Mouse (Mus musculus) hindbrain, embryonic 11.5 days (tissue): ENCODE measurements around the gene Cst8. TPM values are rescaled to one million over a fixed set of nuclear protein-coding genes. Genes with fewer than 3 reads are reported as not detected.
"Not testable (repeated sequence)": the region's sequence is repeated elsewhere in the genome, so short reads cannot be mapped to it uniquely, and the experiment has no call there.

Experiments used
- ATAC-seq: fragments of 200-750 bp; cut with Nextera tagmentation; 2 replicates; pipeline ENCODE4 v1.8.0; 2017; ENCODE audit warnings: mild to moderate bottlenecking, moderate TSS enrichment, moderate library complexity; ENCODE audit not compliant: low FRiP score
- DNase-seq: peaks from one replicate; pipeline ENCODE4 v3.0.0-alpha.2; 2015; ENCODE audit warnings: low spot score
- H3K27ac ChIP-seq: fragments of 300-500 bp; sonication (generic); 2 replicates; pipeline ENCODE4 v1.5.1; 2014; ENCODE audit warnings: mild to moderate bottlenecking, low read depth, low read length
- H3K27me3 ChIP-seq: fragments of 300-500 bp; sonication (generic); 2 replicates; pipeline ENCODE4 v1.6.1; 2014; ENCODE audit warnings: mild to moderate bottlenecking, low read length, moderate library complexity, mixed read lengths; ENCODE audit not compliant: control insufficient read depth, insufficient read depth
- H3K36me3 ChIP-seq: fragments of 300-500 bp; sonication (generic); 2 replicates; pipeline ENCODE4 v1.6.1; 2014; ENCODE audit warnings: mild to moderate bottlenecking, low read length, moderate library complexity, mixed read lengths; ENCODE audit not compliant: control insufficient read depth, insufficient read depth
- H3K4me1 ChIP-seq: fragments of 300-500 bp; sonication (generic); replicated peaks from 2 replicates; pipeline ENCODE4 v1.6.1; 2014; ENCODE audit warnings: low read length, mixed read lengths; ENCODE audit not compliant: control insufficient read depth, insufficient read depth
- H3K4me2 ChIP-seq: fragments of 300-500 bp; sonication (generic); replicated peaks from 2 replicates; pipeline ENCODE4 v1.6.1; 2014; ENCODE audit warnings: mild to moderate bottlenecking, low read depth, low read length
- H3K4me3 ChIP-seq: fragments of 300-500 bp; sonication (generic); 2 replicates; pipeline ENCODE4 v1.5.1; 2014; ENCODE audit warnings: low read depth, low read length
- H3K9ac ChIP-seq: fragments of 300-500 bp; sonication (generic); 2 replicates; pipeline ENCODE4 v1.6.1; 2014; ENCODE audit warnings: low read depth, low read length
- H3K9me3 ChIP-seq: fragments of 300-500 bp; sonication (generic); 2 replicates; pipeline ENCODE4 v1.6.1; 2016; ENCODE audit warnings: low read length; ENCODE audit not compliant: control insufficient read depth
- WGBS: fragments of 180-500 bp; shearing (Covaris S2); extraction: QIAGEN DNeasy Blood & Tissue Kit; methylation state at CpG from one replicate; pipeline ENCODE4 v1.1.7; 2014; 5-methylcytosine and 5-hydroxymethylcytosine counted together
- polyA plus RNA-seq: library from polyadenylated mRNA; unstranded; fragments of >200 nt; fragmentation: Nextera tagmentation; extraction: Ambion mirVana; gene quantifications from 2 replicates; pipeline ENCODE4 v1.2.1, GENCODE M21; 2014

The Cst8 gene
- polyA plus RNA-seq: not detected in 2 replicates

- DNase-seq (no peak), ATAC-seq (no peak)
- 95% methylated on average over 1 of the region's 1 CpGs for WGBS
- H3K27me3 ChIP-seq: no peaks in the 10 kb centered on the region
- H3K36me3 ChIP-seq: no peaks in the 10 kb centered on the region
- no peak within 1 kb of the TSS for H3K9ac ChIP-seq
- H3K9me3 ChIP-seq: no peaks in the 10 kb centered on the region
- H3K4me2 ChIP-seq: no peak within 1 kb of the TSS
- H3K4me1 ChIP-seq: no peaks in the 10 kb centered on the region
- H3K27ac ChIP-seq: no peak within 1 kb of the TSS
- no peak within 1 kb of the TSS for H3K4me3 ChIP-seq
Observed at GRCm38 (mm10) chr2:148798485-148798884, at the start of gene Cst8. TSS of gene Cst8 (plus strand) at chr2:148798785.

GRCm38 (mm10) chr2:148750058-148750457, 48.5 kb upstream of the Cst8 start, which contains the start of gene Cstl1:
TSS of gene Cstl1 (plus strand) at chr2:148750358.
- no peaks in the 10 kb centered on the region for H3K27me3 ChIP-seq
- no peak within 1 kb of the TSS for H3K4me2 ChIP-seq
- ATAC-seq (no peak), DNase-seq (no peak)
- no peak within 1 kb of the TSS for H3K9ac ChIP-seq
- no peak within 1 kb of the TSS for H3K27ac ChIP-seq
- no peak within 1 kb of the TSS for H3K4me3 ChIP-seq
- WGBS: 74% methylated on average over 1 of the region's 1 CpGs
- H3K4me1 ChIP-seq: no peaks in the 10 kb centered on the region
- no peaks in the 10 kb centered on the region for H3K9me3 ChIP-seq
- H3K36me3 ChIP-seq: no peaks in the 10 kb centered on the region

- Histone ChIP-seq H3K36me3 (no peaks in the 10 kb centered on the region), H3K4me1 (no peaks in the 10 kb centered on the region), H3K4me2 (peak overlapping the region; percentile 15; the same call in 1 of the 2 replicates), H3K9ac (no peak overlapping the region), H3K27me3 (no peaks in the 10 kb centered on the region), H3K9me3 (no peaks in the 10 kb centered on the region), H3K4me3 (0 out of 2 replicates have a peak overlapping the region, but pooled peaks have one; percentile 2), H3K27ac (no peak overlapping the region)
- WGBS: 24% methylated on average over 15 of the region's 15 CpGs
- peak; percentile 90 for DNase-seq
- peak; percentile 86 for ATAC-seq
Observed at GRCm38 (mm10) chr2:148751893-148752813, 46.4 kb upstream of the Cst8 start.

DNA sequence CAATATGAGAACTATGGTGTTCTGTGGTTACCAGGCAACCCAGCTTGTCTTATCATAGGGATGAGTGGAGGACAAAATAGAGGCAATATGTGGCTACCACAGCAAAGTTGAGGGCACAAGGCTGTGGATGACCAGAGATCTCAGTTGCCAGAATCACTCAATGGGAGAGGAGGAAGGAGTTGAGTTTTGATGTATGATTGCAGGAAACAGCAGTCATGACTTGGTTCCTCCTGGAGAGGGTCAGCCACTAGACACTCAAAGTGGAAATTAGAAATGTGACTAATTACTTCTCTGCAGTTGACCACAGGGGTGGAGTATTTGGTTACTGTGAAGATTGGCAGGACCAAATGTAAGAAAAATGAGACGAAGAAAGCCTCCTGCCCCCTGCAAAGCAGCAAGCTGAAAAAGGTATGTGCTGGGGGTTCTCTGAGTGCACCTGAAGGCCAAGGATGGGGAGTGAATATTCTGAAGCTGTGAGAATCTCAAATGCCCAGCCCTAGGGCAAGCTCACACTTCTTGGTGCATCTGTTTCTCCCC, 44.2 kb upstream of the Cst8 start:
- Histone ChIP-seq H3K9me3 (no peaks in the 10 kb centered on the region), H3K4me3 (no peak overlapping the region), H3K27ac (no peak overlapping the region), H3K4me1 (no peaks in the 10 kb centered on the region), H3K9ac (no peak overlapping the region), H3K36me3 (no peaks in the 10 kb centered on the region), H3K27me3 (no peaks in the 10 kb centered on the region), H3K4me2 (no peak overlapping the region)
- no peak for ATAC-seq
- no peak for DNase-seq
- 61% methylated on average over 1 of the region's 1 CpGs for WGBS

DNA sequence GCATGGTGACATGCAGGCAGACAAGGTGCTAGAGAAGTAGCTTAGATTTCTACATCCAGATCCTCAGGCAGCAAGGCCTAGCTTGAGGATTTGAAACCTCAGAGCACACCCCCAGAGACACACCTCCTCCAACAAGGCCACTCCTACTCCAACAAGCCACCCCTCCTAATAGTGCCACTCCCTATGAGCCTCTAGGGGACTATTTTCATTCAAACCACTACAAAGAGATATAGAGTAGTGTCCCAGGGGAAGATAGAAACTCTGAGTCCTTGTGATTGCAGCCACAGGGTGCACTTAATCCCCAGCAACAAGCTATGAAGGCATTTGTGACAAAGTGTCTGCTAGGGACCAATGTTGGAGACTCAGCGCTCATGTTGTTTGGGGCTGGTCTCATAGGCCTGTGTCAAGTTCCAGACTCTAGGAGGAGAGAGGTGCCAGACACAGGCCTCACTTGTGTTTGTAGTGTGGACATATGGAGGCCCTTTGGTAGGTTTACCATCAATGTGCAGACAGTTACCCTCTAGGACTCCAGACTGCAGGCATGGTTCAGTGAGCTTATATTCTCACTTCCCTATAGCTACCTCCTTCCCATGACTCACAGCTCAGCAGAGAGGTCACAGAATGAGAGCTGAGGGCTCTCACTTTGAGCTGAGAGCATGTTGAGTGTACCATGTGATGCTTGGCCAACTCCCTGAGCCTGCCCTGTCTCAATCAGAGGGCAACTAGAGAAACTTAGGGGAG, 34.8 kb upstream of the Cst8 start:
- no peak overlapping the region for H3K4me2 ChIP-seq
- H3K27ac ChIP-seq: no peak overlapping the region
- no peak for ATAC-seq
- WGBS: 92% methylated on average over 1 of the region's 1 CpGs
- no peaks in the 10 kb centered on the region for H3K9me3 ChIP-seq
- no peaks in the 10 kb centered on the region for H3K27me3 ChIP-seq
- H3K36me3 ChIP-seq: no peaks in the 10 kb centered on the region
- no peak overlapping the region for H3K9ac ChIP-seq
- no peak overlapping the region for H3K4me3 ChIP-seq
- H3K4me1 ChIP-seq: no peaks in the 10 kb centered on the region
- no peak for DNase-seq

DNA sequence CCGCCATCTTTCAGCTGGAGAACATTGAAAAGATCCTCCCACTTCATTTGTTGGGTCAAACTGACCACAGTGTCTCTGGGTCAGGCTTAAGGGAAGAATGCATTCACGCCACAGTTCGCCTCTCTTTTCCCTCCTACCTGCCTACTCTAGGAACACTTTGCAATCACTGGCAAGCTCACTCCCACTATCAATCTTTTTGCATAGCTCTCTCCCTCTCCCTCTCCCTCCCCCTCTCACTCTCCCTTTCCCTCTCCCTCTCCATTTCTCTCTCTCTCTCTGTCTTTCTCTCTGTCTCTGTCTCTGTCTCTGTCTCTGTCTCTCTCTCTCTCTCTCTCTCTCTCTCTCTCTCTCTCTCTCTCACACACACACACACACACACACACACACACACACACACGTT, 27.2 kb upstream of the Cst8 start, which contains the start of gene Cst11:
TSS of gene Cst11 (minus strand) at position 101 of the 400 bp plus-strand sequence.
- H3K36me3 ChIP-seq, ATAC-seq, H3K27me3 ChIP-seq, H3K27ac ChIP-seq, H3K4me2 ChIP-seq, H3K4me1 ChIP-seq, H3K4me3 ChIP-seq, H3K9me3 ChIP-seq, H3K9ac ChIP-seq, DNase-seq: not testable (repeated sequence)
- 79% methylated on average over 4 of the region's 4 CpGs for WGBS

- WGBS: 20% methylated on average over 1 of the region's 1 CpGs
- Histone ChIP-seq H3K27me3 (no peaks in the 10 kb centered on the region), H3K4me3 (no peak within 1 kb of the TSS), H3K27ac (no peak within 1 kb of the TSS), H3K4me1 (no peaks in the 10 kb centered on the region), H3K4me2 (no peak within 1 kb of the TSS), H3K9ac (no peak within 1 kb of the TSS), H3K9me3 (no peaks in the 10 kb centered on the region), H3K36me3 (no peaks in the 10 kb centered on the region)
- DNase-seq: no peak
- ATAC-seq: no peak
Observed at GRCm38 (mm10) chr2:148781709-148782108, 16.9 kb upstream of the Cst8 start, which contains the start of gene 8030411F24Rik. TSS of gene 8030411F24Rik (plus strand) at chr2:148782009.

DNA sequence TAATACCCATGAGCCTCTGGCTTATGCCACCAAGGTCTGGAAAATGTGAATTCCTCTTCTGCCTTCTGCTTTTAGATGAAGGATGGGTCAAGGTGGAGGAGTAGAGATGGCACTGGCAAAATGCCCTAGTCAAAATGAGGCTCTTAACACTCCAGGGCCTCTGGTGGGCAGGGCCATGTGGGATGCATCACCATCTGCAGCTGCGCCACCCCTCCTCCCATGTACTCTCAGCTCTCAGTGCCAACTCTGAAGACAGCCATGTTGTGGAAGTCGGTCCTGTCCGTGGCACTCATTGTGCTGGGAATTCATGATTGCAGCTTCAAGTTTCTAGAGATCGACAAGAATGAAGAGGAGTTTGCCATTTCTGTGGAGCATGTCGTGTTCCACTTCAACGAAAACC, 9.4 kb upstream of the Cst8 start, which contains the start of gene Cst12:
TSS of gene Cst12 (plus strand) at position 220 of the 400 bp plus-strand sequence.
- Histone ChIP-seq H3K9me3 (no peaks in the 10 kb centered on the region), H3K4me1 (no peaks in the 10 kb centered on the region), H3K4me3 (no peak within 1 kb of the TSS), H3K36me3 (no peaks in the 10 kb centered on the region), H3K27me3 (no peaks in the 10 kb centered on the region), H3K9ac (no peak within 1 kb of the TSS), H3K27ac (no peak within 1 kb of the TSS), H3K4me2 (no peak within 1 kb of the TSS)
- ATAC-seq: no peak
- DNase-seq: no peak
- WGBS: 96% methylated on average over 6 of the region's 6 CpGs
